Mouse (Mus musculus): Measurements from ENCODE around the gene Adam12.

Adam12 gene

DNA sequence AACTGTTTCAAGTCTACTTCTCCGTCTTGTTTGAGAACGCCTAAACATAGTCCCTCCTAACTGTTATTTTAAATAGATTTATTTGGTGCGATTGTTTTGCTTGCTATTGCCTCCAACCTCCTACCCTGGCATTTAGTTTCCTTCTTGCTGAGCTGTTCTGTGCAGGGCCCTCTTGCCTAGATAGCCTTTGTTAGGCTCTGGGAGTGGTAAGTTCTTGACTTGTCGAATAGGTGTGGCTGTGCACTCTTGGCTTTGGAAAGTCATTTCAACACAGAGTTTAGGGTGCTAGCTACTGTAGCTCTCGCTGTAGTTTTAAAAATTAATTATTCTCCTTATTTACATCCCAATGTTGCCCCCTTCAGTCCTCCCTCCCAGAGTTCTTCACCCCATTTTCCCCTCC lies 222.8 kb downstream of the Adam12 start:
- no peak for DNase-seq (ENCODE audit: low read depth, low spot score)

DNA sequence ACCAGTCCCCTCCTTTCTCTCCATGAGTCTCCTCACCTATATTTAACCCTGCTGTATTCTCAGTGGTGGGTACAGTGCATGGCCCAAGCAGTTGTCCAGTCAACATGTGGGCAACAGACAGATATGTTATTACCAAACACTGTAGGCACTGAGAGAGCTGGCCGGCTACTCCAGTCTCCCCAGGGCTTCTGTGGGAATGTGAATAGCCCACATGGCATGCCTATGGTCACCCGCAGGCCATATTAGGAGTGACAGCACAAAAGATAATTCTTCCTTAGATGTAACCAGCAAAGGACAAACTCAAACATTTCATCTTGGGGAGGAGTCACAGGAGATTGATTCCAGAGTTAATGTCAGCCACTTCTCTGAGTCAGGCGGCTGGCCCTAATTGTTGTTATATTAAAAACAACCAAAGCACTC lies 224.0 kb downstream of the Adam12 start:
- no peak for DNase-seq (ENCODE audit: low read depth, low spot score)

DNA sequence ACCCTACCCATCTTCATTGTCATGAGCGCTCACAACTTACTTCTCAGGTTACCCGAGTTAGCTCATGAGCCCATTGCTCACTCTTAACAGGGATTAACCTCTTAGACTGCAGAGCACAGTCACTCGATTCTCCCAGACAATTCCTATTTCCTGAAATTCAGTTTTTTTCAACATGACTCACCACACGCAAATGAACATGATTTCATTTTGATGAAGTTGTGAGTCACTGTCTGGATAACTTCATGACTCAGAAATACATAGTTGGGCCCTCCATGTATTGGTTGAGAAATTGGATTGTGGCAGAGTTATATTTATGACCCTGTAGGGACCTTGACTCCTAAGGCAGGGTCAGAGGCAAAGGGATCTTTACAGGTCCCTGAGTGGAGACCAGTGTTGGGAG lies 230.4 kb downstream of the Adam12 start:
- no peak for DNase-seq (ENCODE audit: low read depth, low spot score)

DNA sequence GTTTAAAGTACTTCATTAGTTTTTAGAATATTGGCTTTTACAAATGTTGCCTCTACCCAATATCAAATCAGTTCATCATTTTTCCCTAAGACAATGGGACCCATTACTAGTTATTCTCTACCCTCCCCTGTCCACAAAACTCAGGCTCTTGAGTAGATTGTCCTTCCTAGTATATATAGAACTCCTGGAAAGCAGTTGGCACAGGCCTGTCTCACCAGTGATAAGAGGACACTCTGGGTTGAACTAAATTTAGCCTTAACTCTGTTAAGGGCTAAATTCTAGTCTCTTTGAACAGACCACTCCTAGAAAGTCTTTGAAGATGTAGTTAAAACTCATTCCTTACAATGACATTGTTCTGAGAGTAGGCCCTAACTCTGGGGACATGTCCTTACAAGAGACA lies 241.0 kb downstream of the Adam12 start:
- DNase-seq (ENCODE audit: low read depth, low spot score), result no peak

DNA sequence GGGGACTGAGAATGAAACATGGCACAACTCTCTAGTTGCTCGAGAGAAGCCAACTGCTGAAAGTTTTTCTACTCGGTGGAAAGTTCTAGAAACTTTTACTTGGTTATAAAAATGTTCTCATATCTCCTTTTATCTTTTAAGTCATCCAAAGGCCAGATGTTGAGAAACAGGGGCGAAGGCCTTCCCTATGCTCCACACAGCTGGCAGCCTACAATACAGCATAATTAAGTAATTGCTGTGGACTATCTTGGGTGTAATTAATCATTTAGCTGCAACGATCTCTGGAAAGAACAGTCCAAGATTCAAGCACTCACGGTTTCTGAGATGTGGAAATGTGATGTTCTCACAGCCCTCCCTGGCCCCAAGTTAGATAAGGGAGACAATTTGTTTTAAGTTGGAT lies 243.6 kb downstream of the Adam12 start:
- DNase-seq (ENCODE audit: low read depth, low spot score), result no peak

DNA sequence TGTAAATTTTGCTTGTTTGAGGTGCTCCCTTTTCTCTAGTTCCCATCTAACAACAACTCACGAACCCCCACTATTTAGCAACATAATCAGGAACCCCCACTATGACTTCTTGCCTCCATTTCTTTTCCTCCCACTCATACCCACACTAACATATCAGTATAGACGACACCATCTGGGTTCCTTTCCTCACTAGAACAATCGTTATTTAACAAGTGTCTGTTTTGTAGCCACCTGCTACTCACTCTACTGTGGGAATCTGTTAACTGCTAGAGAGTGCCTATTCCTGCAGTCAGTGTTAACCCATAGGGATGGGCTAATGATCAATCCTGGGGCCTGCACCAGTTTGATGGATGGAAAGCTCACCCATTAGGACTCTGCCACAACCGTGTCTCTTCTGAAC lies 245.7 kb downstream of the Adam12 start:
- DNase-seq (ENCODE audit: low read depth, low spot score), result no peak

DNA sequence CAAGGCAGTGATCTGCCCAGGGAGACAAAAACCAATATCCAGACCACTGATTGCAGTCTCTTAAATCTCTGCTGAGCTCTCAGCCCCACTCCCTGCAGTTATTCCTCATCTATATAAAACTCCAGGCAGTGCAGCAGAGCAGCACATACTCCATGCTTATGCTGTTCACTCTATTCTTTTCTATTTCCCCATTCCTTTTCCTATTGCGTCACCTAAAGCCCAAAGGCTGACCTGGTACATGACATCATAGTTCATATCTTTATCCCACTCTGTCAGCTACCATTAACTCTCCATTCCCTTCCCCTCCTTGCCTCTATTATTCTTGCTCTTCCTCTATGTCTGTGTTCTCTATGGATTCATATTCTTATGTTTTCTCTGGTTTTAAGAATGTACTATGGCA lies 246.3 kb downstream of the Adam12 start:
- DNase-seq (ENCODE audit: low read depth, low spot score), result no peak

DNA sequence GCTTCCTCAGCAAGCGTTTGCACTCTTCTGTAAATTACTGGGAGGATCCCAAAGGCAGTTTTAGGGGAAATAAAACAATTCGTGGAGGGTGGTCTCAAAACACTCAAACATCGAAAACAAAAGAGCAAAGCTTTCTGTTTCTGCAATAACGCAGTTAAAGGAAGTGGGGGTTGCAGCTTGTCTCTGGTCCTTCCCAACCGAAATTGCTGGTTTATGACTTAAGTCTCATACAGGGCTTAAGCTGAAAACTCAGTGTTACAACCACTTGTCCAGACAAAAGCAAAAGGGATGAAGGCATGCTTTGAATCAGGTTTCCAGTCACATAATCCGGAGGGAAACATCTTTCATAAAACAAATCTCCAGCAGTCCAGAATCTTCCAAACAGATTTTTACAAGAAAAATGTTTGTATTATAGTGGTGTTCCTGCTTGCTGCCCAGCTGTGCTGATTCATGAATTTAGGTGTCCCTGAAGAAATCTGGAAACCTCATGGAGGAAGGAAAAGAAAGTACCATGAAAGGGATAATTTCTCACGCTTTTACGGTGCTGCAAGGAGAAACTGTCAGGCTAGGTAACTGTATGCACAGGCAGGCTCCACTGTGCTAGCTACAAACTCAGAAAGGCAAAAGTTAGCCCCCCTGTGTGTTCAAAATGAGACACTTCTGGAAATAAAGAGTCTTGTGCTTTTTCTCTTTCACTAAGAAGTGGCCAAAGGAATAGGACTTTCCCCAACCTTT lies 255.4 kb downstream of the Adam12 start:
- DNase-seq (ENCODE audit: low read depth, low spot score), result no peak

DNA sequence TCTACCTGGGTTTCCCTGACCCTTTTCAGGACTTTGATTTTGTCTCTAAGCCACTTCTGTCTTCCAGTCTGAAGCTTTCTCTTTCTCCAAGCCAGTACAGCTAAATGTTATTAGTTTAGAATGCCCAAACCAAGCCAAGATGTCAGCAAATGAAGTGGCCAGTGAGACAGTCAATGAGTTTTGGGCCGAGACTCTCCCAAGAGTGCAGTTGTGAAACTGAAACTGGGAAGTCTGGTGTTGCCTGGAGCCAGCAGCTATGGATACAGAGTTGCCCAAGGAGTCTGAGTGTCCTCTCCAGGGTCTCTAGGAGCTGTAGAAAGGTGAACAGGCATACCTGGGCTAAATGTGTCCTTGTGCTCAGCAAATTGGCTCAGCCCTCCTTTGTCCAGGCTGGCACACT lies 260.9 kb downstream of the Adam12 start:
- no peak for DNase-seq (ENCODE audit: low read depth, low spot score)

DNA sequence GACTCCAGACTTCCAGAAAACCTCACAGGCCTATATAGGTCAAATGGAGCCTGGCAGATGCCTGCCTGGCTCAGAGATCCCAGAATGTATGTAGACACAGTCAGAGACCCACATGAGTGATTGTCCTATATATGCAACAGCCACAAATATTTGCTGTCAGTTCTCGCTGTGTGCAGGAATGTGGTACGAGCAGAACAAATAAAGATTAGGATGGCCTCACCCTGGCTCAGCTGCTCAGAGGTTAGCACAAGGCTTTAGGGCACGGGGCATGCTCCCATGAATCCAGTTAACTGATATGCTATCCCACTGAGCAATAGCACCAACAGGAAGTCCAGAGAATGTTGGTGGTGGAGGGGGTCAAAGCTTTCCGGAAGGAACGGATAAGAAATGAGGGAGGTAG lies 261.5 kb downstream of the Adam12 start:
- no peak for DNase-seq (ENCODE audit: low read depth, low spot score)

DNA sequence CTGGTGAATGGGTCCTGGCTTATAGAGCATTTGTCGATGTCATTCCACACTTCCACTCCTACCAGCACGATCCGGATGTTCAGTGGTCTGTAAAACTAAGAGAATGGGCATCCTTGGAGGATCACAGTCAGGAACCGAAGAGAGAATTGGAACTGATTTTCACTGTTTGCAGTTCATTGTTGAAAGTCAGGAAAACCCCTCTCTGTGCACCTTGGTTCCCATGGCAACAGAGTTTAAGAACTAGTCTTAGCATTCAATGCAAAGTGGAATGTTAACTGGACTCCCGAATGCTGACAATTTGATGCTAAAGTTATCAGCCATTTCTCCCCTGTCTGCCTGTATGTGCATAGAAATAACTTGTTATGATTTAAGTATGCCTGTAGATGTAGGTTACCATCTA lies 264.0 kb downstream of the Adam12 start:
- no peak for DNase-seq (ENCODE audit: low read depth, low spot score)

DNA sequence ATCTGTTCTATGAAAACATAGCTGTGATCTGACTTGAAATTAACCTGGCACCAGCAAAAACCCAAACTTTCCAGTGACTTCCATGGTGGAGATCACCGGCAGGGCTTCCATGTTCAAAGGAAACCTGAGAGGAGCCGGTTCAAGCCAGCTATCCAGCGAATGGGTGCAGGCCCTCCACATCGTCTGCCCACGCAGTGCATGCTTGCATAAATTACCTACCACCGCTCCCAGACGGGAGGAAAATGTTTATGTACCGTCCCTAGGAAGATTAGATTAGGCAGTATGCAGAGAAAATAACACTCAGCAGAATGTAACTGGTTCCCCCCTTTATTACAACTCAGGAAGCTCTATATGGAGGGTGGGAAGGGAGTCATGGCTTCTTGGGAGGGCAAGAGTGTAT lies 268.4 kb downstream of the Adam12 start:
- no peak for DNase-seq (ENCODE audit: low read depth, low spot score)

DNA sequence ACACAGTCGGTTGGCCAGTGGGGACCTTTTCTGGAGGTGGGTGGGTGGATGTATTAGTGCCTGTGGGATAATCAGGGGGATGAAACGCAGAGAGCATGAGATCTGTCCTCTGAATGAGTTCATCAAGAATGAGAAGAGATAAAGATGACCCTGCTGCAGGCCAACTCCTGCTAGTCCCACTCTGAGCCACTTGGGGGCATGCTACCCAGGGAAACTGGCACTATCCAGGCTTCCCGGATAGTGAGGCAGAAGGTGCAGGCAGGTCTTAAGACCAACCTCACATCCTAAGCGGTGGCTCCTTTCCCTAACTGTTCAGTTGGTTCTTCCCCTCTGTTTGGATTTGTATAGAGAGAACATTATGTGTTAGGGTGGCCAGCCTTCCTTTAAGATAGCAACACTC lies 272.7 kb downstream of the Adam12 start:
- no peak for DNase-seq (ENCODE audit: low read depth, low spot score)

DNA sequence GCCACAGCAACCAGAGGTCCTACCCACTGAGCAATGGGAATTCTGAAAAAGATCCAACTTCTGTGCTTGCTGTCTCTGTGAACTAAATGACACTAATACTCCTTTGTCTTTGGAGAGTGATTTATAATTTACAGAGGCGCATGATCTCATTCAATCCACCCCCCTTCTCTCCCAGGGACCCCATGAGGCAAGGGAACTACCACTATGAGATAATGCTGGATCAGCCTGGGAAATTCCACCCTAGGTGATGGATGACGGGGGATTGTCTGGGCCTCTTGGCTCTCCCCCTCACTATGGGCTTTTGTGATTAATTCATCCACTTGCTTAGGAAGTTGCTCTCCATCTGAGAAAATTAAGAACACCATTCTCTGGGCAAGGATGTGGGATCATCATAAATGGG lies 274.1 kb downstream of the Adam12 start:
- DNase-seq (ENCODE audit: low read depth, low spot score), result no peak

DNA sequence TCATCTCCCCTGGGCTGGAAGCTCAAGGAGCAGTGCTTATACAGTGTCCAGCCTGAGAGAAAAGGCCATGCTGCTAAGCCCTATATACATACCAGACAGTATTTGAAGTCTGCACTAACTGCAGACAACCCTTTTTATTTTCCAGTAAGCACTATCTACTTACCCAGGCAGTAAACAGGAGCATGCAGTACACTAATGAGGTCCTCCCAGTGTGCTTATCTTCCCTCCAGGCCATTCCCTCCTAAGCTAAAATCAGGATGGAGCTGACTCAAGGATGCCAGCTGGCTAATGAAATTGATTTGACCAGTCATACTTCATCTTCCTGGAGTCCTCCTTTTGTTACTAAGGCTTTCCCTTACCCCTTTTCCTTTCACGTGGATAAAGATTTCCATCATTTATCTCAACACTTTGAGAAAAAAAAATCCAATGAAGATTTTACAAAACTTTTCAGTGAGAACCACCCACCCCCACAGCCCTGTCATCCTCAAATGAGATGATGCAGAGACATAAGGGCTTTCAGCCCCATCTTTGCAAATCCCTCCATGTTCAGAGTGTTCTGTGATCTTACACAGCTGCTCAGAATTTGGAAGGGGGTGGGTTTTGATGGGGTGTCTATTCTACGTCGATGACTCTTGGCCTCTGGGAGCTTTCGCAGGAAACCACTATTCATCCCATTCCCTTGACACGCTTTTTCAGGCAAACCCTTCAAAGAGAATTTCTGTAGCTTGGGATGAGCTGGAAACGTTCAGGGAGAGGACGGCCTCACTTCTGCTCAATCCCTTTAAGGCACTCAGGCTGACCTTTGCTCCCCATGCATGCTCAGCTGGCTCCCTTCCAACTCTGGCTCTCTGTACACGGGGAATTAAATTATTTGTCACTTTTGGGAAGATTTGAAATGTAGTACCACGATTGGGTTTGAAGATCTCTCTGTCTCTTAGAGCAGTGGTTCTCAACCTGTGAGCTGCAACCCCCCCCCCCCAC lies 277.5 kb downstream of the Adam12 start:
- no peak for DNase-seq (ENCODE audit: low read depth, low spot score)

DNA sequence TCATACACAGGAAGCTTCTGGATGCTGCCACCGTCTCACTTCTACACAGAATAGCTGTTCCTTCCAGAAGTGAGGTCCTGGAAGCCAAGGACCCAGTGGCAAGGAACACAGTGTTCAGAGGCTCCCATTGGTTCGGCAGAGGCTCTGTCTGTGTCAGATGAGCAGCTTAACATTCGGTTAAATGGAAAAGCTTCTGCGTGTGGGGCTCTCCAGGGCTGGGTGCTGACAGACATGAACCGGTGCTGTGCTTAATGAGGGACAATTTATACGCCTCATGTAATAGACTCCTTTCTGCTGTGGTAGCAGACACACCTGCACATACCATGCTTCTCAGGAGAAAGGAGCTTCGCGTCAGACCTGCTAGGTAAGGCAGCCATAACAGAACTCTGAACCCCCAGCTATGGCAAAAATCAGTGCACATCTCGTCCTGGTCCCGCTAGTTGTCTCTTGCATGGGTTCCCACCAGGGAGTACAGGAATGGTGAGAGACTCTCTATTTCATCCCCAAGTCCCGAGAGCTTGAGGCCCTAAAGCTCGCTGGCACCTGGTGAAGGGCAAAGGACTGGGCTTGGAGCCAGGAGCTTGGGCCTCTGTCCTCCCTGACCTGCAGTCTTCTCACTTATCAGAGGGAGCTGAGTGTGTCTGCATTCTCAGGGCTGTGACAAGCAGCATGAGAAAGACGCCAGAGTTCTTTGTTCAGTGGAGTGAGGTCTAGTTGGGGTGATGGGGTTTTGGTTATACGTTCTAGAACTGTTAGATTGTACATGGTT lies 280.0 kb downstream of the Adam12 start:
- DNase-seq (ENCODE audit: low read depth, low spot score), result no peak

DNA sequence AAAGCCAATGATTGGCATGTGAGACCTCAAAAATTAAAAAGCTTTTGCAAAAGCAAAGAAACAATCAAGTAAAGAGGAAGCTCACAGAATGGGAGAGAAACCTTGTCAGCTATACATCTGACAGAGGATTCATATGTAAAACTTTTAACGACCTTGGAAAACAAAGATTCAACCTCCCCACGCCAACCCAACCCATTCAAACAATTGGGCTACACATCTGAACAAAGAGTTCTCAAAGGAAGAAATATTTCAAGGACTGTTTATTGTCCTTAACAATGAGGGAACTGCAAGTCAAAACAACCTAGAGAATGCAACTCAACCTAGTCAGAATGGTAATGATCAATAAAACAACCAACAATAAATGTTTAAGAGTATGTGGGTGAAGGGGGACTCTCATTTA lies 284.6 kb downstream of the Adam12 start:
- DNase-seq (ENCODE audit: low read depth, low spot score), result no peak

DNA sequence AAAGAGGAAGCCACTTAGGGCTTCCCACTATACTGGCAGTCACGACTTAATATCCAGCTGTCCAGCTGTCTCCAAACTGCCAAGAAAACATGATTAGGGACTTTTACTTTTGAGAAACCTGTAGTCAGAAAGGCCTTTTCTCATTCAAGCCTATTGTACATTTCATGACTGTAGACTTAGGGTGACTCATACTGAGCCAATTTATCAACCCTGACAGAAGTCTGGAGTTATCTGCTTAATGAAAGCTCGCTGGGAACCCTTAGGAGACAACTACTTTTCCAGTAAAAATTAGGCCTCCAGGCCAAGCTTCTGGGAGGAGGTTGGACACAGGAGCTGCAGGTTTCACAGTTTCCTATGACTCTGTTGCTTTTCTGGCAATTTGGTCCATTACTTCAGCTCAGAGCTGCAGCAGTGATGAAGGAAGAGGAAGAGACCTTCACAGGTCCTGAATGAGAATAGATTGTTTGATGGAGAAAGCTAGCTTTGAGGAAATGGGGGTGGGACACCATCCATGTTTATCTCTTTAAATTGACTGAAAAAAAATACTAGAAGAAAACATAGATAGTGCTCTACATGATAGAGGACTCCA lies 285.1 kb downstream of the Adam12 start:
- no peak for DNase-seq (ENCODE audit: low read depth, low spot score)

DNA sequence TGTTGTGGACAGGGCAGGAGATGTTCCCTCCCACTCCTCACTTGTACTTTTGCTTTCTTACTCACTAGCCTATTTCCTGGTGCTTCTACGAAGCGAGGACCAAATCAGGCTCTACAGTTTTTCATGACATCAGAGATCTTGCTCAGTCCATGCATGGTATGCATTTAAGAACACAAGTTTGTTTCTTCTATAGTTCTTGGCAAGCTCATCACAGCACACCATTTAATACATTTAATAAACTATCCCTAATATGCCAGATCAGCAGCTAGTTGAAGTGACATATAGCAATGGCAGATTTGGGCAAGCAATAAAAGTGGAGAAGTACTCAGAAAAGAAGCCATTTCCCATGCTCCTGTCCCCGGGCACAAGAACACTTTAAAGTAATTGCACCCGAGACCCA lies 285.8 kb downstream of the Adam12 start:
- no peak for DNase-seq (ENCODE audit: low read depth, low spot score)

DNA sequence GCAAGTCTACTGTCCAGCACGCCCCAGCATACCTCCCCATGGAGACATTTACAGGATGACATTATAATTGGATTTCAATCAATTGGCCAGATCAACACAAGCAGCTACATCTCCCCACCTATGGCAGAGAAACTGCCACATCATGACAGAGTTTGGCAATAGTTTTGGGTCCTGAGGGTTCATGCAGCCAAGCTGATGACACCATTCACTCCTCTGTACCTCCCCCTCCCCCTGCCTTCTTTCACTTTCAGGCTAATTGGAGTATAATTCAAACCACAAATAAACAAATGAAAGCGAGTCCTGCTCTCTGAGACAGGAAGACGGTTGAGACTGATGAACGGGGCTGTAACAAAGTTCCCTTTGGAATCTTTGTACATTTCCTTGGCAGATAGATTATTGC lies 291.5 kb downstream of the Adam12 start:
- no peak for DNase-seq (ENCODE audit: low read depth, low spot score)

DNA sequence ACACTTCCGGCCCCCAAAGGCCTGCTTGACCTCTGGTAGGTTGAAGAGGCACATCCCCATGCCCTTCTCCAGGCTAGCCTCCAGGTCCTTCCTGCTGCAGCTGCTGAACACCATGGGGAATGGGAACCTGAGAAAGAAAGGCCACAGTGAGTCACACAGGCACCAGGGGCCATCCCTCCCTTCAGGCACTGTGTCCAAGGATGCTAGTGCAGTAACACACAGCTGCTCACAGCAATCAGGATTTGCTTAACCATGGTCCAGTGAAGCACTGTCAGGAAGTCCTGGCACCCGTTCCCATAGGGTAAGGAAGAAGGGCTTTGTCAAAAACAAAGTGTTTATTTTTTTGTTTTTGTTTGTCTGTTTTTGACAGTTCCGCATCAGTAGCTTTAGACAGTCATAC lies 294.5 kb downstream of the Adam12 start:
- no peak for DNase-seq (ENCODE audit: low read depth, low spot score)

DNA sequence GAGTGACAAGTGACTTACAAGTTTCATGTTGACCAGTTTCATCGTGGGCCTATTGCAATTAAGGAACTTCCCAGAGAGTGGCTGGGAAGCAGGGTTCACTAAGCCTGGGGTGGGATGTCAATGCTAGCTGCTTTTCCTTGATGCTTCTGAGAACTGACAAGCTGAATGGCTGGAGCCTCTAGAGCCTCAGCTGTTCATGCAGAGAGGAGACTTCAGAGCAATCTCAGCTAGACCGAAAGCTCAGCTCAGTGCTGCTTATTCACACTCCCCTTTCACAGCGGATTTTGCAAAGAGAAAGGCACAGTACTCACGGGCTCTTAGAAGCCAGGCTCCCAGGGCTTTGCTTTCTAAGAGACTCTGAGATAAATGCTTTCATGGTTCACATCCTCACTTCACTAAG lies 295.6 kb downstream of the Adam12 start:
- DNase-seq (ENCODE audit: low read depth, low spot score), result no peak
